Mouse (Mus musculus): ENCODE measurements around the gene Pip5kl1. TPM values are rescaled to one million over a fixed set of nuclear protein-coding genes. Genes with fewer than 3 reads are reported as not detected.

The Pip5kl1 gene
- 0.23 TPM in 1 of 2 replicates, not detected in the other for polyA plus RNA-seq (2015; fragmentation: Nextera tagmentation; extraction: Ambion mirVana)

GRCm38 (mm10) chr2:32574497-32574896 lies at the start of gene Pip5kl1:
Gene Pip5kl1 (plus strand): TSS chr2:32574797.
- Histone ChIP-seq H3K36me3 (0 out of 2 replicates have a peak, but pooled peaks cover 9% of the 10 kb centered on the region), H3K4me3 (peak within 1 kb of the TSS; percentile 39), H3K4me1 (replicated peaks) (peaks cover 25% of the 10 kb centered on the region), H3K9ac (peak within 1 kb of the TSS; percentile 34; the same call in 1 of the 2 replicates), H3K4me2 (peak within 1 kb of the TSS; percentile 69), H3K27me3 (peaks cover 39% of the 10 kb centered on the region), H3K9me3 (replicated peaks) (no peaks in the 10 kb centered on the region), H3K27ac (no peak within 1 kb of the TSS)
- 71% methylated on average over 6 of the region's 6 CpGs for WGBS
- ATAC-seq (replicated peaks; ENCODE audit: insufficient number of reproducible peaks, insufficient read depth, low FRiP score, low read depth) = no peak

DNA sequence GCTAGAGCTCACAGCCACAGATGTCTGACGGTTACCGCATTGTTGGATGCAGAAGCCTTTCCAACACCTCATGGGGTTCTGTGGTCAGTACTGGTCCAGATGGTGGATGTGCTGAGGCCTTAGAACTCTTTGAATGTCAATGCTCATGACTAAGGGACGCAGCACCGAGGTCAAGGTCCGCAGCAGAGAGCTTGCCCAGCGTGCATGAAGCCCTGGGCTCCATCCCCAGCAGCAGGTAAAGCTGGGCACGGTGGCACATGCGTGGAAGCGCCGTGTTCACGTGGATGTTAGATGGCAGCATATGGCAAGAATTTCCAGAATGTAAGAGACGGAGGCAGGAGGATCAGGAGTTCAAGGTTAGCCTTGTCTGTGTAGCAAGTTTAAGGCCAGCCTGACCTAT lies 48.8 kb upstream of the Pip5kl1 start:
- H3K36me3 ChIP-seq = no peaks in the 10 kb centered on the region
- H3K4me1 ChIP-seq (replicated peaks) = no peaks in the 10 kb centered on the region
- no peak overlapping the region for H3K4me2 ChIP-seq
- no peaks in the 10 kb centered on the region for H3K27me3 ChIP-seq
- H3K27ac ChIP-seq = no peak overlapping the region
- no peak overlapping the region for H3K9ac ChIP-seq
- ATAC-seq (replicated peaks; ENCODE audit: insufficient number of reproducible peaks, insufficient read depth, low FRiP score, low read depth) = no peak
- WGBS = 83% methylated on average over 12 of the region's 12 CpGs
- no peak overlapping the region for H3K4me3 ChIP-seq
- H3K9me3 ChIP-seq (replicated peaks) = no peaks in the 10 kb centered on the region

GRCm38 (mm10) chr2:32527468-32527966 lies 47.1 kb upstream of the Pip5kl1 start:
- Histone ChIP-seq H3K27ac (no peak overlapping the region), H3K9me3 (replicated peaks) (no peaks in the 10 kb centered on the region), H3K27me3 (no peaks in the 10 kb centered on the region), H3K9ac (no peak overlapping the region), H3K4me1 (replicated peaks) (no peaks in the 10 kb centered on the region), H3K36me3 (no peaks in the 10 kb centered on the region), H3K4me3 (no peak overlapping the region), H3K4me2 (no peak overlapping the region)
- ATAC-seq (replicated peaks; ENCODE audit: insufficient number of reproducible peaks, insufficient read depth, low FRiP score, low read depth) = no peak
- 81% methylated on average over 14 of the region's 14 CpGs for WGBS

DNA sequence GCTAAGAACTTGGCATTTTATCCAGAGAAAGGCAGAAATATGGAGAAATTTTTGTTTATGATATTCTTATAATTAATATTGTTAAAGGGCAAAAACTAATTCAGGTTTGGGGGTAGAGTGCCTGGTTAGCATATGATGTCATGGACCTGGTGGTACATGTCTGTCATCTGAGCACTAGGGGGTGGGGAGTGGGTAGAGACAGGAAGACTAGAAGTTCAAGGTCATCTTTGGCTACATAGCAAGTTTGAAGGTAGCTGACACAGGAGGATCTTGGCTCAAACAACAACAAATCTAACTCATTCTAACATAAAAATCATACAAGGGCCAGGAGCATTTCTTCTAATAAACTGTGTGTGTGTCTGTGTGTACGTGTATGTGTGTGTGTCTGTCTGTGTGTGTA lies 46.3 kb upstream of the Pip5kl1 start:
- no peak for ATAC-seq (replicated peaks; ENCODE audit: insufficient number of reproducible peaks, insufficient read depth, low FRiP score, low read depth)
- Histone ChIP-seq H3K4me1 (replicated peaks) (no peaks in the 10 kb centered on the region), H3K36me3 (no peaks in the 10 kb centered on the region), H3K27me3 (no peaks in the 10 kb centered on the region), H3K9ac (no peak overlapping the region), H3K4me2 (no peak overlapping the region), H3K9me3 (replicated peaks) (no peaks in the 10 kb centered on the region), H3K4me3 (no peak overlapping the region), H3K27ac (no peak overlapping the region)
- 88% methylated on average over 1 of the region's 1 CpGs for WGBS

DNA sequence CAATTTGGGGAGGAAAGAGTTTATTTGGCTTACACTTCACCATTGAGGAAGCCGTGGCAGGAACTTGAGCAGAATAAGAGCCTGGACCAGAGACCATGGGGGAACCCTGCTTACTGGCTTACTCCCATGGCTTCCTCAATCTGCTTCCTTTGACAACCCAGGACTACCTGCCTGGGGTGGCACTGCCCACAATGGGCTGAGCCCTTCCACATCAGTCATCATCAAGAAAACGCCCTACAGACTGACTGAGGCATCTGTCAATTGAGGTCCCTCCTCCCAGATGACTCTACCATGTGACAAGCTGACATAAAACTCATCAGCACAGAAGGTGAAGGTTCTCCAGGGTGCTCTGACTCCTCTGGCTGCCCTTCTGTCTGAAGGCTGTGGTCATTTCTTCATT lies 44.1 kb upstream of the Pip5kl1 start:
- Histone ChIP-seq H3K27ac (no peak overlapping the region), H3K9me3 (replicated peaks) (no peaks in the 10 kb centered on the region), H3K27me3 (no peaks in the 10 kb centered on the region), H3K4me3 (no peak overlapping the region), H3K4me1 (replicated peaks) (peaks cover 10% of the 10 kb centered on the region), H3K36me3 (no peaks in the 10 kb centered on the region), H3K9ac (no peak overlapping the region), H3K4me2 (no peak overlapping the region)
- ATAC-seq (replicated peaks; ENCODE audit: insufficient number of reproducible peaks, insufficient read depth, low FRiP score, low read depth) = no peak
- 69% methylated on average over 2 of the region's 2 CpGs for WGBS

DNA sequence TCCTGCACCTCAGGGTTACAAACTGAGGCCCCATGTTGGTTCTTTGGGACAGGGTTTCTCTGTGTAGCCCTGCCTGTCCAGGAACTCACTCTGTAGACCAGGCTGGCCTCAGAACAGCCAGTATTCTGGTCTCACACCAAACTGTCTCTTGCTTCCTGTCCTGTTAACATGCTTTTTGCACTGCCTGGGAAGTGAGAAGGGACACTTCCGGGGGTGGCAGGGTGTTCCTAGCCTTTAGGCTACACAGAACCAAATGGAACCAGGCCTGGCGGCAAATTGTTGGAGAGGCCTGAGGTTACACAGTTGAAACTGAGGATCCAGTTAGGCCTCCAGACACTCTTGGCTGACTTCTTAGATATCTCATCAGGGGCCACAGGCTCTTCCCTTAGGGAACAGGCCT lies 41.4 kb upstream of the Pip5kl1 start:
- H3K27me3 ChIP-seq = no peaks in the 10 kb centered on the region
- no peak overlapping the region for H3K27ac ChIP-seq
- ATAC-seq (replicated peaks; ENCODE audit: insufficient number of reproducible peaks, insufficient read depth, low FRiP score, low read depth) = no peak
- H3K4me3 ChIP-seq = no peak overlapping the region
- peaks cover 36% of the 10 kb centered on the region for H3K4me1 ChIP-seq (replicated peaks)
- H3K9me3 ChIP-seq (replicated peaks) = no peaks in the 10 kb centered on the region
- H3K36me3 ChIP-seq = no peaks in the 10 kb centered on the region
- H3K4me2 ChIP-seq = no peak overlapping the region
- no peak overlapping the region for H3K9ac ChIP-seq
- WGBS = 82% methylated on average over 2 of the region's 2 CpGs

- no peaks in the 10 kb centered on the region for H3K36me3 ChIP-seq
- no peaks in the 10 kb centered on the region for H3K9me3 ChIP-seq (replicated peaks)
- H3K4me1 ChIP-seq (replicated peaks) = peaks cover 46% of the 10 kb centered on the region
- ATAC-seq (replicated peaks; ENCODE audit: insufficient number of reproducible peaks, insufficient read depth, low FRiP score, low read depth) = no peak
- peak overlapping the region; percentile 94 for H3K4me2 ChIP-seq
- 9% methylated on average over 13 of the region's 13 CpGs for WGBS
- H3K4me3 ChIP-seq = peak overlapping the region; percentile 93
- peak overlapping the region; percentile 57 for H3K9ac ChIP-seq
- peak overlapping the region; percentile 91 for H3K27ac ChIP-seq
- H3K27me3 ChIP-seq = no peaks in the 10 kb centered on the region
Measured at GRCm38 (mm10) chr2:32534061-32534732, 40.4 kb upstream of the Pip5kl1 start.

DNA sequence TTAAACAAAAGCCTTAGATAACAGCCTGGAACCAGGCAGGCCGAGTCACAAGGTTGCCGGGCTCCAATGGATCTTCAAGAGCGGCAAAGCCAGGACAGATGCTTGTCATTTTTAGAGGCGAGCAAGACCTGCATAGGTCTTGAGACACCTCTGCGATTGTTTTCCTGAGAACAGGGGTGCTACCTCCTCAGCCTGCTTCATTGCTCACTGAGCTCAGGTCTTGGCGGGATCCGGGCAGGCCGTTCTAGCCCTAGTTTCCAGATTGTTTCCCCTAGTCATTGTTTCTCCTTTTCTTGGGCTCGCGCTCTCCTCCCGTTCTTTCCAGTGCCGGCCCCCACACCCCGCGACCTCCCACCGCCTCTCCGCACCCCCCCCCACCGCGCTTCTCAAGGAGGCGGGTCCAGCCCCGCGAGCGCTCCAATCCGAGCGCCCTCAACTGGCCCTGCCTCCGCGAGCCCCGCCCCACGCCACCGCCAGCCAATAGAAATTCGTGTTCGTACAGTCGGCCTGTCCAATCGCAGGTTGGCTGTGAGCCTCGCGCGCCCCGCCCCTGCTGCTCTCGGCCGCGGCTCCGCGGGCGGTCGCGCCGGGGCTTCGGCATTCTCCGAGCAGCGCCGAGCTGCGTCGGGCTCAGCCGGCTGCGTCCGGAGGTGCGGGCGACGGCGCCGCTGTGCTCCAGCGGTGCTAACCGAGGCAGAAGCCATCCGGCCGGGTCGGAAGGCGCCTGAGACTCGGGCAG lies 39.7 kb upstream of the Pip5kl1 start, which contains the start of gene Fam102a:
Fam102a (plus strand) TSS at position 600 of the 739 bp plus-strand sequence.
- Histone ChIP-seq H3K4me2 (peak within 1 kb of the TSS; percentile 94), H3K4me3 (peak within 1 kb of the TSS; percentile 93), H3K36me3 (no peaks in the 10 kb centered on the region), H3K4me1 (replicated peaks) (peaks cover 53% of the 10 kb centered on the region), H3K27ac (peak within 1 kb of the TSS; percentile 93), H3K27me3 (no peaks in the 10 kb centered on the region), H3K9ac (peak within 1 kb of the TSS; percentile 95), H3K9me3 (replicated peaks) (no peaks in the 10 kb centered on the region)
- peak; percentile 93 for ATAC-seq (replicated peaks; ENCODE audit: insufficient number of reproducible peaks, insufficient read depth, low FRiP score, low read depth)
- under 1% methylated on average over 67 of the region's 67 CpGs for WGBS

DNA sequence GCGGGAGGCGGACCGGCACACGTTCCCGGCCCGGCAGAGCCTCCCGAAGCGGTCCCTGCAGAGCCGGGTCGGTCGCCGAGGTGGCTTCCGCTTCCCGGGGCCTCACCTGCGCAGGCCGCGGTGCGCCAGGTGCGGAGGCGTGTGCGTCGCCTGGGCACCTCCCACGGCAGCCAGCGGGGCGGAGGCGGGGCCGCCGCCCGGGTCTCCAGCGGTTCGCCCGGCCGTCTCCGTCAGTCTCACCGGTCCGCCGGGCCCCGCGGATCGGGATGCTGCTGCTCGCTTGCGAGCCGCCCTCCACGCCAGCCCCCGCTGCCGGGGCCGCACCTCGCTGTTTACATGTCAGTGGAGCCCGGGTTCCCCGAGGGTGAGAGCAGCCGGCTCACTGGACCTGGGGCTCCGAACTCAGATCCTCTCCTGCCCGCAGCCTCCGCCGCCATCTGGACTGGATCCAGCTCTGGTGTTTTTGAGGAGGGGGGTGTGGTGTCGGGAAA lies 39.1 kb upstream of the Pip5kl1 start:
- peak overlapping the region; percentile 93 for H3K4me3 ChIP-seq
- H3K27ac ChIP-seq = peak overlapping the region; percentile 93
- no peaks in the 10 kb centered on the region for H3K36me3 ChIP-seq
- H3K4me1 ChIP-seq (replicated peaks) = peaks cover 53% of the 10 kb centered on the region
- H3K9ac ChIP-seq = peak overlapping the region; percentile 95
- H3K27me3 ChIP-seq = no peaks in the 10 kb centered on the region
- ATAC-seq (replicated peaks; ENCODE audit: insufficient number of reproducible peaks, insufficient read depth, low FRiP score, low read depth) = peak; percentile 33
- peak overlapping the region; percentile 94 for H3K4me2 ChIP-seq
- no peaks in the 10 kb centered on the region for H3K9me3 ChIP-seq (replicated peaks)
- WGBS = under 1% methylated on average over 56 of the region's 56 CpGs

- peaks cover 55% of the 10 kb centered on the region for H3K4me1 ChIP-seq (replicated peaks)
- no peak for ATAC-seq (replicated peaks; ENCODE audit: insufficient number of reproducible peaks, insufficient read depth, low FRiP score, low read depth)
Measured at GRCm38 (mm10) chr2:32536086-32536633, 38.4 kb upstream of the Pip5kl1 start.

More at GRCm38 (mm10) chr2:32536086-32536633, 38.4 kb upstream of the Pip5kl1 start:
- Histone ChIP-seq H3K4me3 (peak overlapping the region; percentile 93), H3K4me2 (peak overlapping the region; percentile 94), H3K9me3 (replicated peaks) (no peaks in the 10 kb centered on the region), H3K9ac (peak overlapping the region; percentile 95), H3K27ac (peak overlapping the region; percentile 93), H3K27me3 (no peaks in the 10 kb centered on the region), H3K36me3 (no peaks in the 10 kb centered on the region)
- WGBS = 3% methylated on average over 14 of the region's 14 CpGs

Data from heart, embryonic 15.5 days (tissue).